Mouse (Mus musculus): ENCODE measurements around the gene Gm10382. TPM values are rescaled to one million over a fixed set of nuclear protein-coding genes. Genes with fewer than 3 reads are reported as not detected.

The Gm10382 gene
- polyA plus RNA-seq, 1 experiment from 2014 or later: 0.18 TPM

DNA sequence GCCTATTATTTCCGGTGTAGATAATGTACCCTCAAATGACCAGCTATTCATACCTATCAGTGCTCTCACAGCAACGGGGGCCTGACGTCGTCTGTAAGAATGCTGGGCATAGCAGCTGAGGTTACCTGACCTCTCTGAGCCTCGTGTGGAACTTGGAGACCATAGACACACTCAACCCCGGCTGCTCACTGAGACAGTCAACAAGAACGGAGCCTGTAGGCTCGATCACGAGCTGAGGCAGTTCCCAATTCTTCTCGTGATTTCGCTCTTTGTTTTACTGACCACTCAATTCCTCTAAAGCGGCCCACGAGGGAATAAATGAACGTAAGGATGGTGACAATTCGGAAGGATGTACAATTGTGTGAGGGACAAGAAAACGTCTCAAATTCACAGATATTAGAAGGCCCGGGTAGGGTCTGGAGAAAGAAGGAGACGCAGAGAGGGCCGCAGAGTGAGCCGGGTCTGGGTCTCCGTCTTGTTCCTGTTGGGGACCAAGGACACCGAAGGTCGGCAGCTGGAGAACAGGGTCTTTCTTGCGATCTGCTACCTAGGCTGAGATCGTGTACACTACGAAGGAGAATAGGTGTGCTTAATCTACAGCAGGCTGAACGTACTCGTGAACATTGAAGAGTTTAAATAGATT is 15.9 kb downstream of the Gm10382 start:
- H3K27me3 ChIP-seq (replicated peaks; ENCODE audit: control insufficient read depth, insufficient read depth, low read length): no peaks in the 10 kb centered on the region
- peak overlapping the region; percentile 71 for H3K4me3 ChIP-seq (ENCODE audit: low read depth, low read length)
- under 1% methylated on average over 28 of the region's 28 CpGs for WGBS
- peaks cover 25% of the 10 kb centered on the region for H3K4me1 ChIP-seq (replicated peaks; ENCODE audit: control insufficient read depth, insufficient read depth, low read length)
- H3K9me3 ChIP-seq (ENCODE audit: control insufficient read depth, low read length): no peaks in the 10 kb centered on the region
- H3K9ac ChIP-seq (ENCODE audit: low read depth, low read length): peak overlapping the region; percentile 81
- H3K36me3 ChIP-seq (ENCODE audit: control insufficient read depth, insufficient read depth, low read length): no peaks in the 10 kb centered on the region
- peak overlapping the region; percentile 84 for H3K27ac ChIP-seq (ENCODE audit: low read depth, low read length)
- ATAC-seq (replicated peaks; ENCODE audit: low FRiP score) (peak; percentile 44), DNase-seq (ENCODE audit: low spot score) (peak; percentile 82)
- H3K4me2 ChIP-seq: peak overlapping the region; percentile 96

DNA sequence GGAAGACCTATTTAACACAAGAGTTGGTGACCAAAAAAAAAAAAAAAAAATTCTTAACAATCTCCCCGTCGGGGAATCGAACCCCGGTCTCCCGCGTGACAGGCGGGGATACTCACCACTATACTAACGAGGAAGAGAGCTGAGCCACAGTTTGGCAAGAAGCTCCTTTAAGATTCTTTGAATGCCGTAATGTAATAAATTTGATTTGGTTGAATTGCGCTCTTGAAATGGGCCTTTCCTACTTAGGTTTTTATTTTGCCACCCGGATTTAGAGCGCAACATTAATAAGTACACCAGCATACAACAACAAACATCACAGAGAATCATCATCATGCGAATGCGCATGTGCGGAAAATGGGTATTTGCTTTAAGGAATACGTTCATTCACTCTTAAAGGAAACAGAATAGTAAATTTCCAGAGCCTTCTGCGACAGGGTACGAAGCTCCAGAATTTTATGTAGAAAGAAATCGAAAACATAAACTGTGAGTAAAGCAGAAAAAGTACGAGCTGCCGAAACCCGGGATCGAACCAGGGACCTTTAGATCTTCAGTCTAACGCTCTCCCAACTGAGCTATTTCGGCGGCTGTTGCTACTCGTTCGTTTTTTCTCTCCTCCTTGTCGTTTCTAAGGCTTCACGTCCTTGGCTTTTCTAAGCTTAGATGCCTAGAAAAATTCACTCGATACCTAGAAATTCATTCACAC is 16.6 kb downstream of the Gm10382 start:
- WGBS: under 1% methylated on average over 31 of the region's 31 CpGs
- Histone ChIP-seq H3K4me2 (peak overlapping the region; percentile 96), H3K4me1 (replicated peaks; ENCODE audit: control insufficient read depth, insufficient read depth, low read length) (peaks cover 25% of the 10 kb centered on the region), H3K36me3 (ENCODE audit: control insufficient read depth, insufficient read depth, low read length) (no peaks in the 10 kb centered on the region), H3K9ac (ENCODE audit: low read depth, low read length) (peak overlapping the region; percentile 81), H3K4me3 (ENCODE audit: low read depth, low read length) (peak overlapping the region; percentile 71), H3K27ac (ENCODE audit: low read depth, low read length) (peak overlapping the region; percentile 84), H3K27me3 (replicated peaks; ENCODE audit: control insufficient read depth, insufficient read depth, low read length) (no peaks in the 10 kb centered on the region), H3K9me3 (ENCODE audit: control insufficient read depth, low read length) (no peaks in the 10 kb centered on the region)
- peak; percentile 51 for ATAC-seq (replicated peaks; ENCODE audit: low FRiP score)
- DNase-seq (ENCODE audit: low spot score): peak; percentile 90

DNA sequence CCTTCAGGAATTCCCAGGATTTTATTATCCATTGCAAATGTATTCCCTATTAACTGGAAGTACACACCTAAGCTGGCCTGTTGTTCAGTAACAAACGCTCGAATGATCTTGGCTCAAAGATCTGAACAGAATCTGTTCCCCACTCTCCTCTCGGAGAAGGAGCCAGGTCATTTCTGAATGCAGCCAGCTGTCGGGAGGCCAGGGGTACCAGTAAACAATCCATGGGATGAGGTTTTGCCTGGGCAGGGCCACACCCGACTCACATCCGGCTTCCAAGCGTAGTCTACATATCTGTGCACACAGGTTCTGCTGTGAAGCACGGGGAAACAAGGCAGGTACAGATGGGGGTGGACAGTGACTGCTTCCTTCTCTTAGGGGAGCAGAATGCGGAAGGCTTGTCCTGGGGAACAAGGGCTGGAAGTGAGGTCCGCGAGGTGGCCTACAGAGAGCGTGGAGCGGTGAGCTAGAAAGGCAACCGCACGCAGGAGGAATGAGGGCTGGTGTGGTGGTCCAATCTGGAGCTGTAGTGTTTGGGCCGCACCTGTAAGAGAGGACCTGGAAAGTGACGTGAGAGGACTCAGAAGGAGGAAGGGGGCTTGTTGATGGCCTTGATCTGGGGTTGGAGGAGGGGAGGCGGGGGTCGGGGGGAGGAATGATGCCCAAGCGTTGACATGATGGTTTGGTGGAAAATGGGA is 17.3 kb downstream of the Gm10382 start:
- Histone ChIP-seq H3K4me1 (replicated peaks; ENCODE audit: control insufficient read depth, insufficient read depth, low read length) (peaks cover 25% of the 10 kb centered on the region), H3K4me2 (peak overlapping the region; percentile 96), H3K36me3 (ENCODE audit: control insufficient read depth, insufficient read depth, low read length) (no peaks in the 10 kb centered on the region), H3K9me3 (ENCODE audit: control insufficient read depth, low read length) (no peaks in the 10 kb centered on the region), H3K27me3 (replicated peaks; ENCODE audit: control insufficient read depth, insufficient read depth, low read length) (no peaks in the 10 kb centered on the region), H3K27ac (ENCODE audit: low read depth, low read length) (peak overlapping the region; percentile 17), H3K9ac (ENCODE audit: low read depth, low read length) (peak overlapping the region; percentile 67), H3K4me3 (ENCODE audit: low read depth, low read length) (peak overlapping the region; percentile 71)
- peak; percentile 76 for DNase-seq (ENCODE audit: low spot score)
- WGBS: 3% methylated on average over 20 of the region's 20 CpGs
- ATAC-seq (replicated peaks; ENCODE audit: low FRiP score): peak; percentile 21; the same call in 1 of the 2 replicates

DNA sequence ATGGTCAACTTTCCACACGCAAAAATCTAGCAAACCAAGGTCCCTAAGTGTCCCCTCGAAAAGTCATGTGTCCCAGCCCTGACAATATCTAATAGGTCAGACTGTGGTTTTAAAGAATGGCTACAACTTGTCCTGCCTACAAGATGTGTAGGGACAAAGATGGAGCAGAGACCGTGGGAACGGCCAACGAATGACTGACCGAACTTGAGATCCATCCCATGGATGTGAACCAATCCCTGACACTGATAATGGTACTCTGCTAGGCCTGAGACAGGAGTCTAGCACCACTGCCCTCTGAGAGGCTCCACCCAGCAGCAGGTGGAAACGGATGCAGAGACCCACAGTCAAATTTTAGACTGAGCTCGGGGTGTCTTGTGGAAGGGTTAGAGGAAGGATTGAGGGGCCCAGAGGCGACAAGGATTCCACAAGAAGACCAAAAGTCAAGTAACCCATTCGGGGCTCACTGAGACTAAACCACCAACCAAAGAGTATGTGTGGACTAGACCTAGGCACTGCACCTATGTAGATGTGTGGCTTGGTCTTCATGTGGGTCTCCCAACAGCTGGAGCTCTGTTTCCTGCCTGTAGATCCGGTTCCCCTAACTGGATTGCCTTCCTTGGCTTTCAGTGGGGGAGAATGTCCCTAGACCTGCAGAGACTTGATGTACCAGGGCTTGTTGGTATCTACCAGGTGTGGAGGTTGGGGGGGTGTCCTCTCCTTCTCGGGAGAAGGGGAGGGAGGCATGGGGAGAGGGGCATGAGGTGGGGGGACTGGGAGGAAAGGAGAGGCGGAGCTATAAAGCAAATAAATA is 18.1 kb downstream of the Gm10382 start:
- Histone ChIP-seq H3K27ac (ENCODE audit: low read depth, low read length) (0 out of 2 replicates have a peak overlapping the region, but pooled peaks have one; percentile 17), H3K4me1 (replicated peaks; ENCODE audit: control insufficient read depth, insufficient read depth, low read length) (peaks cover 25% of the 10 kb centered on the region), H3K4me3 (ENCODE audit: low read depth, low read length) (peak overlapping the region; percentile 71), H3K4me2 (peak overlapping the region; percentile 96), H3K36me3 (ENCODE audit: control insufficient read depth, insufficient read depth, low read length) (no peaks in the 10 kb centered on the region), H3K9me3 (ENCODE audit: control insufficient read depth, low read length) (no peaks in the 10 kb centered on the region), H3K27me3 (replicated peaks; ENCODE audit: control insufficient read depth, insufficient read depth, low read length) (no peaks in the 10 kb centered on the region), H3K9ac (ENCODE audit: low read depth, low read length) (peak overlapping the region; percentile 67)
- ATAC-seq (replicated peaks; ENCODE audit: low FRiP score) (no peak), DNase-seq (ENCODE audit: low spot score) (no peak)
- WGBS: 51% methylated on average over 13 of the region's 13 CpGs

DNA sequence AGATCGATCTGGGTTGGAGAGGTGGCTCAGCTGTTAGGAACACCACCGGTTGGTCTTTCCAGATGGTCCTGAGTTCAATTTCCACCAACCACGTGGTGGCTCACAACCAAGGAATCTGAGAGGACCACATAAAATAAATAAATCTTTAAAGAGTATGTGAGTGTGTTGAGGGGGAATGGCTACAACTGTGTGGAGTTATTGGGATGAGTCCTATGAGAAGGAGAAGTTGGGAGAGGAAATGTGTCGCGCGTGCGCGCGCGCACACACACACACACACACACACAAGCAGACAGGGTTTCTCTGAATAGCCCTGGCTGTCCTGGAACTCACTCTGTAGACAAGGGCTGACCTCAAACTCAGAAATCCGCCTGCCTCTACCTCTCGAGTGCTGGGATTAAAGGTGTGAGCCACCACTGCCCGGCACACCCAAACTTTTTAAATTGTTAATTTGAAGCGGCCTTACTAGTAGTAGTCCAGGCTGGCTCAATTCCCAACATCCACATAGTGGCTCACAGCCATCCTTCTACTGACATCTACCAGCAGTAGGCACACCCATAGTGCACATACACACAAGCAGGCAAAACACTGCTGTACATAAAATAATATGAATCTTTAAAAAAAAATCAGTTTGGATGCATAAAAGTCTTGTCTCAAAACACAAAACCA is 18.9 kb downstream of the Gm10382 start:
- ATAC-seq (replicated peaks; ENCODE audit: low FRiP score) (no peak), DNase-seq (ENCODE audit: low spot score) (no peak)
- Histone ChIP-seq H3K27me3 (replicated peaks; ENCODE audit: control insufficient read depth, insufficient read depth, low read length) (no peaks in the 10 kb centered on the region), H3K4me1 (replicated peaks; ENCODE audit: control insufficient read depth, insufficient read depth, low read length) (peaks cover 25% of the 10 kb centered on the region), H3K9me3 (ENCODE audit: control insufficient read depth, low read length) (no peaks in the 10 kb centered on the region), H3K4me2 (peak overlapping the region; percentile 96), H3K36me3 (ENCODE audit: control insufficient read depth, insufficient read depth, low read length) (no peaks in the 10 kb centered on the region), H3K9ac (ENCODE audit: low read depth, low read length) (no peak overlapping the region), H3K27ac (ENCODE audit: low read depth, low read length) (peak overlapping the region; percentile 3; the same call in 1 of the 2 replicates), H3K4me3 (ENCODE audit: low read depth, low read length) (peak overlapping the region; percentile 10)
- 46% methylated on average over 14 of the region's 14 CpGs for WGBS

DNA sequence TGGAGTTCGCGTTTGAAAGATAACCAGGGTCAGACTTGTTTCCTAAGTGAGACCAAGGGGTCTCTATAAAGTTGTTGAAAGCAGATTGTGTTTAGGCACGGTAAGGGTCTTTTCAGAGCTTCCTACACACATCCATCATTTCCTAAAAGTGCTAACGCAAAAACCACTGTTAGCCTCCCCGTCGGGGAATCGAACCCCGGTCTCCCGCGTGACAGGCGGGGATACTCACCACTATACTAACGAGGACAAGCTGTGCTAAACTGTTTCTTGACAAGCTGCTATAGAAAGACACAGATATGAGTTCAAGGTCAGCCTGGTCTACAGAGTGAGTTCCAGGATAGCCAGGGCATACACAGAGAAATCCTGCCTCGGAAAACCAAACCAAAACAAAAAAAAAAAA is 19.7 kb downstream of the Gm10382 start:
- H3K9me3 ChIP-seq (ENCODE audit: control insufficient read depth, low read length): no peaks in the 10 kb centered on the region
- H3K9ac ChIP-seq (ENCODE audit: low read depth, low read length): peak overlapping the region; percentile 65
- H3K36me3 ChIP-seq (ENCODE audit: control insufficient read depth, insufficient read depth, low read length): peaks cover 4% of the 10 kb centered on the region
- ATAC-seq (replicated peaks; ENCODE audit: low FRiP score) (peak; percentile 77), DNase-seq (ENCODE audit: low spot score) (peak; percentile 86)
- H3K27me3 ChIP-seq (replicated peaks; ENCODE audit: control insufficient read depth, insufficient read depth, low read length): no peaks in the 10 kb centered on the region
- H3K4me1 ChIP-seq (replicated peaks; ENCODE audit: control insufficient read depth, insufficient read depth, low read length): peaks cover 22% of the 10 kb centered on the region
- H3K4me2 ChIP-seq: peak overlapping the region; percentile 96
- H3K4me3 ChIP-seq (ENCODE audit: low read depth, low read length): peak overlapping the region; percentile 53
- WGBS: under 1% methylated on average over 13 of the region's 13 CpGs
- H3K27ac ChIP-seq (ENCODE audit: low read depth, low read length): peak overlapping the region; percentile 67

DNA sequence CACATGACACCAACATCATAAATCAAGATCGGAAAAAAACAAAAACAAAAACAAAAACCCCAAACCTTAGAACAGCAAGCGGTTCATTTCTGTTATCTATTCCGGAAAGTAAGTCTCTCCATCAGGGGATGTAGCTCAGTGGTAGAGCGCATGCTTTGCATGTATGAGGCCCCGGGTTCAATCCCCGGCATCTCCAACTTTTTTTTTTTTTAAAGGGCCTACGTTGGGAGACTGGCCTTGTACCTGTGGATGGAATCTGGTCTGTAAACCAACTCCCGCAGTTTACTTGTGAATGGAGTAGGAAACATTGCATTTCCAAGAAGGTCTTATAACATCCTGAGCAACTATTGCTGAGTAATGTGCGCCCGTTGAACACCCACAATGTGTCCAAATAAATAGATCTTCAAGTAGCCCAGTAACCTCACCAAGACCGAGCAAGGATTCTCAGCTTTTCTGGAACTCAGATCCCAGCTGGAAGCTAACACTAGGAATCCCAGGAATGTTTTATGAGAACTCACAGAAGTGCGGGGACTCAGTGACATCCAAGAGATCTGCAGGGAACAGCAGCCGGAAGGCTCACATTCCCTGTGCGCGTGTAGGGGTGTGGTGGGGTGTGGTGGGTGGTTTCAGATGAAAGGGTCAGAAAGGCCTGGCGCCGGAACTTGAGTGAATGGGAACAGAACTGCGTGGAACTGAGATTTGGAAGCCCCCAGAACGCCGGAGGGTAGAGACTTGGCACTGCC is 20.4 kb downstream of the Gm10382 start:
- peak; percentile 47 for ATAC-seq (replicated peaks; ENCODE audit: low FRiP score)
- DNase-seq (ENCODE audit: low spot score): peak; percentile 78

More for the DNA sequence above, 20.4 kb downstream of the Gm10382 start:
- peak overlapping the region; percentile 67 for H3K27ac ChIP-seq (ENCODE audit: low read depth, low read length)
- no peaks in the 10 kb centered on the region for H3K27me3 ChIP-seq (replicated peaks; ENCODE audit: control insufficient read depth, insufficient read depth, low read length)
- peak overlapping the region; percentile 96 for H3K4me2 ChIP-seq
- peaks cover 8% of the 10 kb centered on the region for H3K36me3 ChIP-seq (ENCODE audit: control insufficient read depth, insufficient read depth, low read length)
- 13% methylated on average over 20 of the region's 20 CpGs for WGBS
- H3K9me3 ChIP-seq (ENCODE audit: control insufficient read depth, low read length): no peaks in the 10 kb centered on the region
- peak overlapping the region; percentile 53 for H3K4me3 ChIP-seq (ENCODE audit: low read depth, low read length)
- H3K9ac ChIP-seq (ENCODE audit: low read depth, low read length): peak overlapping the region; percentile 65
- H3K4me1 ChIP-seq (replicated peaks; ENCODE audit: control insufficient read depth, insufficient read depth, low read length): peaks cover 22% of the 10 kb centered on the region

All from liver, embryonic 11.5 days (tissue).